Mouse (Mus musculus): ENCODE results near the gene Enpp4. TPM values are rescaled to one million over a fixed set of nuclear protein-coding genes. Genes with fewer than 3 reads are reported as not detected.

Enpp4 gene
- total and polyA plus RNA-seq, 3 experiments: 0.11 TPM; not detected in 2

DNA sequence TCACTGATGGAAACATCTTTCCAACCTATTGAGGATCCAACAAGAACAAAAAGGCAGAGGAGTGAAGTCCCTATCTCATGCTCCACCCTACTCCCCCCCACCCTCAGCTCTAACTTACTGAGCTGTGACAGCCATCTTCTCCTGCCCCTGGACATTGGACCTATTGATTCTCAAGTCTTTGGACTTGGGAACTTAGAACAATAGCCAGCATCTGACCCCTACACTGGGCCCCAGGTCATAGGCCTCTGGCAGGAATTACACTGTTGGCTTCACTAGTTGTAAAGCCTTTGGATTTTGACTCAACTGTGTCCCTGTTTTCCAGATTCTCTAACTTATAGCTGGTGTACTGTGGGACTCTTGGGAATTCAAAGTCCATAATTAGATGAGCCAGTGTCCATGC, 33.9 kb downstream of the Enpp4 start:
- ATAC-seq (ENCODE audit: extremely low read depth, insufficient number of reproducible peaks, low FRiP score, poor library complexity, severe bottlenecking) (no peak), DNase-seq (ENCODE audit: low spot score) (no peak)
- H3K36me3 ChIP-seq (replicated peaks): no peaks in the 10 kb centered on the region
- H3K9me3 ChIP-seq (replicated peaks): peaks cover 40% of the 10 kb centered on the region
- H3K4me1 ChIP-seq (ENCODE audit: insufficient read depth, low read depth, low read length): no peaks in the 10 kb centered on the region
- no peaks in the 10 kb centered on the region for H3K27me3 ChIP-seq (ENCODE audit: insufficient read depth, low read length)
- H3K4me3 ChIP-seq (ENCODE audit: low read depth, low read length): no peak overlapping the region
- TF ChIP-seq CTCF (IDR thresholded peaks at IDR 0.05; ENCODE audit: low read depth, low read length): no peak
- TF ChIP-seq POLR2AphosphoS5 (IDR thresholded peaks at IDR 0.05; ENCODE audit: insufficient replicate concordance, low read depth, low read length): no peak
- no peak for TF ChIP-seq TAL1 (conservative IDR thresholded peaks at IDR 0.05; ENCODE audit: low read depth, low read length)
- TF ChIP-seq GATA1 (IDR thresholded peaks at IDR 0.05; ENCODE audit: borderline replicate concordance, low read length): no peak

- ATAC-seq (ENCODE audit: extremely low read depth, insufficient number of reproducible peaks, low FRiP score, poor library complexity, severe bottlenecking): no peak
- DNase-seq (ENCODE audit: low spot score): no peak
- peaks cover 30% of the 10 kb centered on the region for H3K9me3 ChIP-seq (replicated peaks)
- H3K4me3 ChIP-seq (ENCODE audit: low read depth, low read length): no peak overlapping the region
- TF ChIP-seq POLR2AphosphoS5 (IDR thresholded peaks at IDR 0.05; ENCODE audit: insufficient replicate concordance, low read depth, low read length) (no peak), GATA2 (IDR thresholded peaks at IDR 0.05; ENCODE audit: borderline replicate concordance, low read depth, low read length) (no peak), GATA1 (IDR thresholded peaks at IDR 0.05; ENCODE audit: borderline replicate concordance, low read length) (no peak), TAL1 (conservative IDR thresholded peaks at IDR 0.05; ENCODE audit: low read depth, low read length) (no peak), CTCF (IDR thresholded peaks at IDR 0.05; ENCODE audit: low read depth, low read length) (no peak)
- no peaks in the 10 kb centered on the region for H3K36me3 ChIP-seq (replicated peaks)
- no peaks in the 10 kb centered on the region for H3K4me1 ChIP-seq (ENCODE audit: insufficient read depth, low read depth, low read length)
- H3K27me3 ChIP-seq (ENCODE audit: insufficient read depth, low read length): no peaks in the 10 kb centered on the region
Measured at GRCm38 (mm10) chr17:44068876-44069275, 36.7 kb downstream of the Enpp4 start.

DNA sequence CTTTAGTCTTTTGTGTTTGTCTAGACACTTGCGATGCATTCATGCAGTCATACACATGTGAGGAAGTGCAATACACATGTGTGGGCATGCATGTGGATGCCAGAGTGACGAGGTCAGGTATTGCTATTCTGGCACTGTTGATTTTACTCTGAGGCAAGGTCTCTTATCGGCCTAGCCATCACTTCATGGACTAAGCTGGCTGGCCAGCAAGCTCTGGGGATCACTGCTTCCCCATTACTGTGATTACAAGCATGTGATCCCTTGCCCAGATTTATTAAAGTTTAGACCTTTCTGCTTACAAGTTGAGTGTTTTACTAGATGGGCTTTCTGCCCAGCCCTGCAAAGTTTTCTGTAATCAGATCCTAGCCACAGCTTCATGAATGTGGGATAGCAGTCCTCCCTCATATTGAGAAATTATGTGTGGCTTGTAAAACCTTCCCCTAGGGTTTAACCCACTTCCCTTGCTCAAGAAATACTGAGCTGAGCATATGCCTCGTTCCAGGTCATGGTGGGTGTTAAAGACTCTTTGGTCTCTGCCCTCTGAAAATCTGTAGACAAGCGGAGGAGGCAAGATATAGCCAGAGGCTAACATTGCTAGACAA, 44.2 kb downstream of the Enpp4 start:
- Histone ChIP-seq H3K9me3 (replicated peaks) (peaks cover 31% of the 10 kb centered on the region), H3K4me3 (ENCODE audit: low read depth, low read length) (no peak overlapping the region), H3K36me3 (replicated peaks) (no peaks in the 10 kb centered on the region), H3K4me1 (ENCODE audit: insufficient read depth, low read depth, low read length) (no peaks in the 10 kb centered on the region), H3K27me3 (ENCODE audit: insufficient read depth, low read length) (no peaks in the 10 kb centered on the region)
- ATAC-seq (ENCODE audit: extremely low read depth, insufficient number of reproducible peaks, low FRiP score, poor library complexity, severe bottlenecking) (no peak), DNase-seq (ENCODE audit: low spot score) (no peak)
- no peak for TF ChIP-seq TAL1 (conservative IDR thresholded peaks at IDR 0.05; ENCODE audit: low read depth, low read length)

- DNase-seq (ENCODE audit: low spot score) (no peak), ATAC-seq (ENCODE audit: extremely low read depth, insufficient number of reproducible peaks, low FRiP score, poor library complexity, severe bottlenecking) (no peak)
- Histone ChIP-seq H3K4me1 (ENCODE audit: insufficient read depth, low read depth, low read length) (no peaks in the 10 kb centered on the region), H3K9me3 (replicated peaks) (peaks cover 32% of the 10 kb centered on the region), H3K4me3 (ENCODE audit: low read depth, low read length) (no peak overlapping the region), H3K36me3 (replicated peaks) (no peaks in the 10 kb centered on the region), H3K27me3 (ENCODE audit: insufficient read depth, low read length) (no peaks in the 10 kb centered on the region)
- TF ChIP-seq TAL1 (conservative IDR thresholded peaks at IDR 0.05; ENCODE audit: low read depth, low read length): no peak
- TF ChIP-seq GATA1 (IDR thresholded peaks at IDR 0.05; ENCODE audit: borderline replicate concordance, low read length): no peak
- no peak for TF ChIP-seq POLR2AphosphoS5 (IDR thresholded peaks at IDR 0.05; ENCODE audit: insufficient replicate concordance, low read depth, low read length)
- no peak for TF ChIP-seq CTCF (IDR thresholded peaks at IDR 0.05; ENCODE audit: low read depth, low read length)
- no peak for TF ChIP-seq GATA2 (IDR thresholded peaks at IDR 0.05; ENCODE audit: borderline replicate concordance, low read depth, low read length)
Measured at GRCm38 (mm10) chr17:44060781-44061180, 44.8 kb downstream of the Enpp4 start.

DNA sequence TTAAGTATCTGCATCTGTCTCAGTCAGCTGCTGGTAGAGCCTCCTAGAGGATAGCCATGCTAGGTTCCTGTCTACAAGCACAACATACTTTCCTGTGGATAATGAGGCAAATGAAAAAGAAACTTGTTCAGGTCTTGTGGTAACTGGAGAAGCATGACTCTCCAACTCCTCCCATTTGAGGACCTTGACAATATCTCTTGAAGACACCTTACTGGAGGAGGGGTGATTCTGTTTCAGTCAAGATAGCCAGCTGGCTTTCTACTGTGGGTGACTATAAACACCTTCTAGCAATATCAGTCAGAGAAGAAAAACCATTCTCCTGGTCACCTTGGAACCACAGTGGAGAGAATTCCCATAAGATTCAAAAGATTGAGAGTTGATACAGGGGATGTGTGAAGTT, 47.5 kb downstream of the Enpp4 start:
- Histone ChIP-seq H3K9me3 (replicated peaks) (peaks cover 38% of the 10 kb centered on the region), H3K36me3 (replicated peaks) (no peaks in the 10 kb centered on the region), H3K4me1 (ENCODE audit: insufficient read depth, low read depth, low read length) (no peaks in the 10 kb centered on the region), H3K4me3 (ENCODE audit: low read depth, low read length) (no peak overlapping the region), H3K27me3 (ENCODE audit: insufficient read depth, low read length) (no peaks in the 10 kb centered on the region)
- TF ChIP-seq GATA1 (IDR thresholded peaks at IDR 0.05; ENCODE audit: borderline replicate concordance, low read length) (no peak), CTCF (IDR thresholded peaks at IDR 0.05; ENCODE audit: low read depth, low read length) (no peak), GATA2 (IDR thresholded peaks at IDR 0.05; ENCODE audit: borderline replicate concordance, low read depth, low read length) (no peak), POLR2AphosphoS5 (IDR thresholded peaks at IDR 0.05; ENCODE audit: insufficient replicate concordance, low read depth, low read length) (no peak), TAL1 (conservative IDR thresholded peaks at IDR 0.05; ENCODE audit: low read depth, low read length) (no peak)
- DNase-seq (ENCODE audit: low spot score) (no peak), ATAC-seq (ENCODE audit: extremely low read depth, insufficient number of reproducible peaks, low FRiP score, poor library complexity, severe bottlenecking) (no peak)

- H3K4me1 ChIP-seq (ENCODE audit: insufficient read depth, low read depth, low read length): no peaks in the 10 kb centered on the region
- H3K4me3 ChIP-seq (ENCODE audit: low read depth, low read length): no peak overlapping the region
- ATAC-seq (ENCODE audit: extremely low read depth, insufficient number of reproducible peaks, low FRiP score, poor library complexity, severe bottlenecking): no peak
- no peaks in the 10 kb centered on the region for H3K36me3 ChIP-seq (replicated peaks)
- no peak for DNase-seq (ENCODE audit: low spot score)
- no peak for TF ChIP-seq POLR2AphosphoS5 (IDR thresholded peaks at IDR 0.05; ENCODE audit: insufficient replicate concordance, low read depth, low read length)
- TF ChIP-seq GATA1 (IDR thresholded peaks at IDR 0.05; ENCODE audit: borderline replicate concordance, low read length): no peak
- TF ChIP-seq CTCF (IDR thresholded peaks at IDR 0.05; ENCODE audit: low read depth, low read length): no peak
- TF ChIP-seq GATA2 (IDR thresholded peaks at IDR 0.05; ENCODE audit: borderline replicate concordance, low read depth, low read length): no peak
- no peak for TF ChIP-seq TAL1 (conservative IDR thresholded peaks at IDR 0.05; ENCODE audit: low read depth, low read length)
- H3K9me3 ChIP-seq (replicated peaks): peaks cover 35% of the 10 kb centered on the region
- no peaks in the 10 kb centered on the region for H3K27me3 ChIP-seq (ENCODE audit: insufficient read depth, low read length)
Measured at GRCm38 (mm10) chr17:44057123-44057522, 48.5 kb downstream of the Enpp4 start.

GRCm38 (mm10) chr17:44053427-44053826, 52.2 kb downstream of the Enpp4 start:
- H3K9me3 ChIP-seq (replicated peaks): peaks cover 30% of the 10 kb centered on the region
- no peaks in the 10 kb centered on the region for H3K27me3 ChIP-seq (ENCODE audit: insufficient read depth, low read length)
- DNase-seq (ENCODE audit: low spot score): no peak
- no peak for ATAC-seq (ENCODE audit: extremely low read depth, insufficient number of reproducible peaks, low FRiP score, poor library complexity, severe bottlenecking)
- TF ChIP-seq TAL1 (conservative IDR thresholded peaks at IDR 0.05; ENCODE audit: low read depth, low read length) (no peak), POLR2AphosphoS5 (IDR thresholded peaks at IDR 0.05; ENCODE audit: insufficient replicate concordance, low read depth, low read length) (no peak), CTCF (IDR thresholded peaks at IDR 0.05; ENCODE audit: low read depth, low read length) (no peak), GATA2 (IDR thresholded peaks at IDR 0.05; ENCODE audit: borderline replicate concordance, low read depth, low read length) (no peak), GATA1 (IDR thresholded peaks at IDR 0.05; ENCODE audit: borderline replicate concordance, low read length) (no peak)
- H3K4me1 ChIP-seq (ENCODE audit: insufficient read depth, low read depth, low read length): no peaks in the 10 kb centered on the region
- no peaks in the 10 kb centered on the region for H3K36me3 ChIP-seq (replicated peaks)
- H3K4me3 ChIP-seq (ENCODE audit: low read depth, low read length): no peak overlapping the region

Data from G1E (cell line).